Mouse (Mus musculus) limb, embryonic 15.5 days (tissue): ENCODE data around the gene Acap1. TPM values are rescaled to one million over a fixed set of nuclear protein-coding genes. Genes with fewer than 3 reads are reported as not detected.

Experiments
- ATAC-seq: fragments of 200-750 bp; cut with Nextera tagmentation; 2 replicates; pipeline ENCODE4 v1.8.0; 2017; ENCODE audit warnings: low read depth, moderate TSS enrichment; ENCODE audit not compliant: insufficient number of reproducible peaks, low FRiP score, low TSS enrichment
- H3K27ac ChIP-seq: fragments of 300-500 bp; sonication (generic); 2 replicates; pipeline ENCODE4 v1.5.1; 2015; ENCODE audit warnings: moderate library complexity, mild to moderate bottlenecking, inconsistent platforms
- H3K27me3 ChIP-seq: fragments of 300-500 bp; sonication (generic); 2 replicates; pipeline ENCODE4 v1.6.1; 2015; ENCODE audit warnings: inconsistent platforms
- H3K36me3 ChIP-seq: fragments of 300-500 bp; sonication (generic); 2 replicates; pipeline ENCODE4 v1.6.1; 2015; ENCODE audit warnings: inconsistent platforms
- H3K4me1 ChIP-seq: fragments of 300-500 bp; sonication (generic); 2 replicates; pipeline ENCODE4 v1.6.1; 2015; ENCODE audit warnings: inconsistent platforms
- H3K4me2 ChIP-seq: fragments of 300-500 bp; sonication (generic); 2 replicates; pipeline ENCODE4 v1.6.1; 2015; ENCODE audit warnings: mild to moderate bottlenecking, inconsistent platforms
- H3K4me3 ChIP-seq: fragments of 300-500 bp; sonication (generic); 2 replicates; pipeline ENCODE4 v1.5.1; 2015; ENCODE audit warnings: mild to moderate bottlenecking, inconsistent platforms
- H3K9ac ChIP-seq: fragments of 300-500 bp; sonication (generic); 2 replicates; pipeline ENCODE4 v1.6.1; 2015; ENCODE audit warnings: inconsistent platforms
- H3K9me3 ChIP-seq: fragments of 300-500 bp; sonication (generic); 2 replicates; pipeline ENCODE4 v1.6.1; 2016; ENCODE audit warnings: inconsistent platforms
- WGBS: fragments of 180-500 bp; shearing (Covaris S2); methylation state at CpG from one replicate; pipeline ENCODE4 v1.1.7; 2015; 5-methylcytosine and 5-hydroxymethylcytosine counted together
- microRNA-seq: library from miRNA; unstranded; fragments of <30 nt; microRNA quantifications from one replicate; pipeline ENCODE4, GENCODE M21; 2016
- polyA plus RNA-seq: library from polyadenylated mRNA; unstranded; fragments of >200 nt; fragmentation: Nextera tagmentation; extraction: Ambion mirVana; gene quantifications from 2 replicates; pipeline ENCODE4 v1.2.1, GENCODE M21; 2015

Acap1 gene
- polyA plus RNA-seq, 1 experiment from 2014 or later = 2.7 TPM

DNA sequence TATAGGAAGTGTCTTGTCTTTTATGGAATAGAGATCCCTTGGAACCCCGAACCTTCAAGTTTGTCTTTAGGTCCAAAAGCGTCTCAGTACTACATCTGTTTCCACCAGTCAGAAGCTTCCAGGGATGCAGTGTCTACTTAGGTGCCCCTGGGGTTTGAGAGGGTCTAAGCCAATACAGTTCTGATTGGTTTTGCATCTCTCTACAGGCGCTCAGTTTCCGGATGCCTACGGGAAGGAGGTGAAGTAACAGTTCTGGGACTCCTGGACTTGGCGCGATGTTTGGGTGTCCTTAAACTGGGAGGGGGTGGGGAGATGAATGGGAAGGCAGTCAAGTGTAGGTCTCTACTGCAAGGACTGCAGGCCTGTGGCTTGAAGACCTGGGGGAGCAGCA, 56.6 kb downstream of the Acap1 start:
- H3K4me2 ChIP-seq = peak overlapping the region; percentile 89
- peak overlapping the region; percentile 62 for H3K9ac ChIP-seq
- H3K36me3 ChIP-seq = no peaks in the 10 kb centered on the region; the same call in 1 of the 2 replicates
- no peaks in the 10 kb centered on the region for H3K9me3 ChIP-seq
- no peaks in the 10 kb centered on the region for H3K27me3 ChIP-seq
- peak overlapping the region; percentile 70 for H3K4me3 ChIP-seq
- H3K4me1 ChIP-seq = peaks cover 40% of the 10 kb centered on the region
- peak overlapping the region; percentile 94 for H3K27ac ChIP-seq
- ATAC-seq = no peak
- 2% methylated on average over 7 of the region's 7 CpGs for WGBS

DNA sequence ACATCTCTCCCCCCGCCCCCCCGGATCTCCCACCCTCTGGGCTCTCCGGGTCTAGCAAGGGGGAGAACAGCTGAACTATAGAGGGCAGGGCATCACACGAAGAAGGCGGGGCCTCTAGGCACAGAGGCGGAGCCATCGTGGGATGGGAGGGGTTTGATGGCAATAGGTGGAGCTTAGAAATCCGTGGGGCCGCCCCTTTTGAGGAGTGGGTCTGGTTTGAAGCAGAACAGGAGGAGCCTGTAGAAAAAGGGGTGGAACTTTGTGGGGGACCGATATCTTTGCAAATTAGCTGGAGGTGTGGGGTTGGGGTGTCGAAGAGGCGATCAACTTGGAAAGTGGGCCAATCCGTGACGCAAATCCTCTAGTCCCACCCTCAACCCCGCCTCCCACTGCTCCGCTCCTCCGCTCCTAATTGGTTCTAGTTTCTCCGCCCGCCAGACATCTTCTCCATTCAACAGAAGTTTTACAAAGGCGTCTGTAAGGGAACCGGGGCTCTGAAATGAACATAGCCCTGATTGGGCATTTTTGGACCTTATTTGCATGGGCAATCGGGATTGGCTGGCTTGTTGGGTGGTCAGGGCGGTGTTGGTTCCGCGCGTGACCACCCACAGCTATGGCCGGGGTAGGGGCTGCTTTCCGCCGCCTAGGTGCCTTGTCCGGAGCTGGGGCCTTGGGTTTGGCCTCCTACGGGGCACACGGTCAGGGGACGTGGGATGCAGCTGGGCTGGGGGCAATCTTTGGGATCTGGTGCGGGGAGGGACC, 57.2 kb downstream of the Acap1 start, which contains the start of gene Tmem256:
Gene Tmem256, plus strand, starts transcription at position 563 of the 762 bp plus-strand sequence.
- peak; percentile 91 for ATAC-seq
- Histone ChIP-seq H3K4me2 (peak within 1 kb of the TSS; percentile 89), H3K9me3 (no peaks in the 10 kb centered on the region), H3K4me1 (peaks cover 43% of the 10 kb centered on the region), H3K27me3 (no peaks in the 10 kb centered on the region), H3K9ac (peak within 1 kb of the TSS; percentile 68), H3K27ac (peak within 1 kb of the TSS; percentile 94), H3K4me3 (peak within 1 kb of the TSS; percentile 70), H3K36me3 (no peaks in the 10 kb centered on the region; the same call in 1 of the 2 replicates)
- WGBS = under 1% methylated on average over 34 of the region's 34 CpGs

- 0% methylated on average over 32 of the region's 32 CpGs for WGBS
- Histone ChIP-seq H3K4me2 (peak within 1 kb of the TSS; percentile 89), H3K27me3 (no peaks in the 10 kb centered on the region), H3K9me3 (no peaks in the 10 kb centered on the region), H3K4me3 (peak within 1 kb of the TSS; percentile 70), H3K9ac (peak within 1 kb of the TSS; percentile 68), H3K4me1 (peaks cover 43% of the 10 kb centered on the region), H3K27ac (peak within 1 kb of the TSS; percentile 94), H3K36me3 (peaks cover 2% of the 10 kb centered on the region)
- no peak; the same call in 1 of the 2 replicates for ATAC-seq
Observed at GRCm38 (mm10) chr11:69837604-69837951, 57.8 kb downstream of the Acap1 start, which contains the start of gene Nlgn2. Gene Nlgn2, minus strand, starts transcription at chr11:69837784.

GRCm38 (mm10) chr11:69836703-69837576, 58.4 kb downstream of the Acap1 start:
- peaks cover 6% of the 10 kb centered on the region for H3K36me3 ChIP-seq
- WGBS = under 1% methylated on average over 52 of the region's 52 CpGs
- H3K4me2 ChIP-seq = peak overlapping the region; percentile 89
- H3K27ac ChIP-seq = peak overlapping the region; percentile 94
- H3K4me1 ChIP-seq = peaks cover 43% of the 10 kb centered on the region
- no peaks in the 10 kb centered on the region for H3K9me3 ChIP-seq
- no peak for ATAC-seq
- H3K27me3 ChIP-seq = no peaks in the 10 kb centered on the region
- peak overlapping the region; percentile 70 for H3K4me3 ChIP-seq
- H3K9ac ChIP-seq = peak overlapping the region; percentile 68

DNA sequence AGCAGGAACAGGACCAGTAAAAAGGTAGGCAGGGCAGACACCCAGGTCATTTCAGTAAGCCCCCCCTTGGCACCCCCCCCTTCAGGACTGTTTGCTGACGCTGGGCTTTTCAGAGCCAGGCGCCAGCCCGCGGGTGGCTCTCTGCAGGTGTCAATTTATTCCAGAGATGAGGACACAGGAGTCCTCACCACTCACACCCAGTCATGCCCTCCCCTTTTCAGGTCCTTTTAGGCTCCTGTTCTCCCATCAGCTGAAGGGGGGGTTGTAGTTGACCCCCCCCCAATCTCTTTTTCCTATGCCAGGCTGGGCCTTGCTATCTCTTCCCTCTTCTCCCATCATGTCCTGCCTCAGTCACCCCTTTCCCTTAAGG, 59.4 kb downstream of the Acap1 start:
- H3K4me1 ChIP-seq = peaks cover 43% of the 10 kb centered on the region
- no peak overlapping the region for H3K27ac ChIP-seq
- peaks cover 12% of the 10 kb centered on the region for H3K36me3 ChIP-seq
- H3K9me3 ChIP-seq = no peaks in the 10 kb centered on the region
- H3K27me3 ChIP-seq = no peaks in the 10 kb centered on the region
- H3K9ac ChIP-seq = 0 out of 2 replicates have a peak overlapping the region, but pooled peaks have one; percentile 4
- ATAC-seq = no peak
- H3K4me3 ChIP-seq = peak overlapping the region; percentile 70
- 11% methylated on average over 4 of the region's 4 CpGs for WGBS
- peak overlapping the region; percentile 89 for H3K4me2 ChIP-seq

- peak overlapping the region; percentile 4; the same call in 1 of the 2 replicates for H3K9ac ChIP-seq
- peak overlapping the region; percentile 89 for H3K4me2 ChIP-seq
- H3K27ac ChIP-seq = no peak overlapping the region
- peaks cover 43% of the 10 kb centered on the region for H3K4me1 ChIP-seq
- H3K36me3 ChIP-seq = peaks cover 12% of the 10 kb centered on the region
- no peaks in the 10 kb centered on the region for H3K9me3 ChIP-seq
- no peaks in the 10 kb centered on the region for H3K27me3 ChIP-seq
- no peak for ATAC-seq
- 18% methylated on average over 9 of the region's 9 CpGs for WGBS
- H3K4me3 ChIP-seq = peak overlapping the region; percentile 70
Observed at GRCm38 (mm10) chr11:69835326-69835965, 59.9 kb downstream of the Acap1 start.

- Histone ChIP-seq H3K4me2 (peak overlapping the region; percentile 89), H3K27me3 (no peaks in the 10 kb centered on the region), H3K9ac (peak overlapping the region; percentile 50; the same call in 1 of the 2 replicates), H3K4me1 (peaks cover 40% of the 10 kb centered on the region), H3K4me3 (peak overlapping the region; percentile 45), H3K9me3 (no peaks in the 10 kb centered on the region), H3K36me3 (peaks cover 16% of the 10 kb centered on the region), H3K27ac (peak overlapping the region; percentile 11; the same call in 1 of the 2 replicates)
- WGBS = 9% methylated on average over 28 of the region's 48 CpGs
- ATAC-seq = no peak
Observed at GRCm38 (mm10) chr11:69834001-69834549, 61.3 kb downstream of the Acap1 start.

DNA sequence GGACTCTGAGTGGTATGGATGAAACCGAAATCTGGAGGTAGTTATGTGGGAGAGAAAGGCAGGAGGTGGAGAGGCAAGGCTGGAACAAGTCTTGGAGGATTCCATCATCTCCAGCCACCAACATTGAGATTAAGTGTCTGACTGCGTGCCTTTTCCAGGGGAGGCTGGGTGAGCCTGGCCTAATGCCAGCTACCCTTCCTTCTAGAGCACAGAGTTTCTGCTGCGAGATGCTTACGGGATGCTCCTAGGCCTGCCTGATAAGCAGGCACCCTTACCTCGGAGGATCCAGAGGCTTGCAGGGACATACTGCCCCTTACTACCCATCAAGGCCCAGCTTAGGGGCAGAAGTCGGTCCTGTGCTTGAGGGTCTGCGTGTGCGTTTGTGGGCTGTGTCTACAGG, 61.8 kb downstream of the Acap1 start:
- no peaks in the 10 kb centered on the region for H3K27me3 ChIP-seq
- H3K4me1 ChIP-seq = peaks cover 37% of the 10 kb centered on the region
- H3K4me3 ChIP-seq = peak overlapping the region; percentile 45
- WGBS = 54% methylated on average over 8 of the region's 8 CpGs
- H3K9ac ChIP-seq = peak overlapping the region; percentile 50; the same call in 1 of the 2 replicates
- H3K4me2 ChIP-seq = peak overlapping the region; percentile 89
- ATAC-seq = no peak
- H3K27ac ChIP-seq = no peak overlapping the region
- peaks cover 20% of the 10 kb centered on the region for H3K36me3 ChIP-seq
- no peaks in the 10 kb centered on the region for H3K9me3 ChIP-seq

Small RNAs within 50 kb of the gene (microRNA-seq; reads per million reads assigned to microRNA genes)
- not detected for gene Mir6924

Other genes with a start within 250 kb of the Acap1 start
- 3.2 and 4.8 TPM in 2 replicates for gene Sox15, start 240.2 kb downstream of the Acap1 start, polyA plus RNA-seq
- 58.9 and 63.9 TPM in 2 replicates for gene Mpdu1, start 232.9 kb downstream of the Acap1 start, polyA plus RNA-seq
- gene Cd68, start 229.4 kb downstream of the Acap1 start, polyA plus RNA-seq = 18.2 and 24.1 TPM in 2 replicates
- 443 and 469 TPM in 2 replicates for gene Eif4a1, start 223.1 kb downstream of the Acap1 start, polyA plus RNA-seq
- 87.5 and 87.9 TPM in 2 replicates for gene Senp3, start 213.5 kb downstream of the Acap1 start, polyA plus RNA-seq
- gene Tnfsf13, start 209.8 kb downstream of the Acap1 start, polyA plus RNA-seq = 0.73 and 0.87 TPM in 2 replicates
- gene Tnfsf12, start 199.7 kb downstream of the Acap1 start, polyA plus RNA-seq = 10.8 and 12.9 TPM in 2 replicates
- 4.8 and 5.7 TPM in 2 replicates for gene Tnfsfm13, start 199.4 kb downstream of the Acap1 start, polyA plus RNA-seq
- 20.0 and 20.9 TPM in 2 replicates for gene Polr2a, start 136.9 kb downstream of the Acap1 start, polyA plus RNA-seq
- 0.09 and 0.15 TPM in 2 replicates for gene Slc35g3, start 133.6 kb downstream of the Acap1 start, polyA plus RNA-seq
- 5.1 and 5.4 TPM in 2 replicates for gene Zbtb4, start 129.6 kb downstream of the Acap1 start, polyA plus RNA-seq
- gene Chrnb1, start 99.6 kb downstream of the Acap1 start, polyA plus RNA-seq = 18.6 and 30.0 TPM in 2 replicates
- 3.4 and 3.9 TPM in 2 replicates for gene Fgf11, start 93.7 kb downstream of the Acap1 start, polyA plus RNA-seq
- 8.1 and 8.9 TPM in 2 replicates for gene Tmem102, start 89.9 kb downstream of the Acap1 start, polyA plus RNA-seq
- gene Gm39566, start 80.2 kb downstream of the Acap1 start, polyA plus RNA-seq = not detected in 2 replicates
- not detected in 2 replicates for gene Spem2, start 77.1 kb downstream of the Acap1 start, polyA plus RNA-seq
- gene Spem1, start 73.4 kb downstream of the Acap1 start, polyA plus RNA-seq = 0.28 TPM in 1 of 2 replicates, not detected in the other
- gene Nlgn2, start 57.8 kb downstream of the Acap1 start, polyA plus RNA-seq = 7.6 and 8.7 TPM in 2 replicates
- 325 and 365 TPM in 2 replicates for gene Tmem256, start 57.0 kb downstream of the Acap1 start, polyA plus RNA-seq
- 132 and 134 TPM in 2 replicates for gene Plscr3, start 49.2 kb downstream of the Acap1 start, polyA plus RNA-seq
- gene Tnk1, start 36.8 kb downstream of the Acap1 start, polyA plus RNA-seq = 4.1 and 5.0 TPM in 2 replicates
- 0.31 and 0.73 TPM in 2 replicates for gene Tmem95, start 17.5 kb downstream of the Acap1 start, polyA plus RNA-seq
- gene Kctd11, start 14.1 kb downstream of the Acap1 start, polyA plus RNA-seq = 20.5 TPM in 2 replicates
- 7.6 and 8.4 TPM in 2 replicates for gene 2810408A11Rik, start 5.4 kb upstream of the Acap1 start, polyA plus RNA-seq
- gene Neurl4, start 5.5 kb upstream of the Acap1 start, polyA plus RNA-seq = 7.1 and 7.3 TPM in 2 replicates
- 71.5 and 77.1 TPM in 2 replicates for gene Gps2, start 18.3 kb upstream of the Acap1 start, polyA plus RNA-seq
- 1,601 and 1,681 TPM in 2 replicates for gene Eif5a, start 26.4 kb upstream of the Acap1 start, polyA plus RNA-seq
- 3.6 and 4.6 TPM in 2 replicates for gene Ybx2, start 40.3 kb upstream of the Acap1 start, polyA plus RNA-seq
- gene Slc2a4, start 52.6 kb upstream of the Acap1 start, polyA plus RNA-seq = 23.0 and 23.5 TPM in 2 replicates
- 8.1 and 13.1 TPM in 2 replicates for gene Cldn7, start 69.2 kb upstream of the Acap1 start, polyA plus RNA-seq
- gene Ctdnep1, start 85.6 kb upstream of the Acap1 start, polyA plus RNA-seq = 24.6 and 32.0 TPM in 2 replicates
- gene Elp5, start 87.0 kb upstream of the Acap1 start, polyA plus RNA-seq = 111 and 119 TPM in 2 replicates
- gene Gabarap, start 95.6 kb upstream of the Acap1 start, polyA plus RNA-seq = 545 and 568 TPM in 2 replicates
- gene Phf23, start 100.2 kb upstream of the Acap1 start, polyA plus RNA-seq = 72.2 and 81.6 TPM in 2 replicates
- 42.2 and 43.1 TPM in 2 replicates for gene Dvl2, start 105.1 kb upstream of the Acap1 start, polyA plus RNA-seq
- 92.2 and 100 TPM in 2 replicates for gene Acadvl, start 119.9 kb upstream of the Acap1 start, polyA plus RNA-seq
- gene Dlg4, start 121.4 kb upstream of the Acap1 start, polyA plus RNA-seq = 9.6 and 10.7 TPM in 2 replicates
- 0.93 and 1.1 TPM in 2 replicates for gene Asgr1, start 158.5 kb upstream of the Acap1 start, polyA plus RNA-seq
- gene Asgr2, start 197.1 kb upstream of the Acap1 start, polyA plus RNA-seq = 0.54 and 0.83 TPM in 2 replicates
- 1.2 and 1.6 TPM in 2 replicates for gene Mgl2, start 234.8 kb upstream of the Acap1 start, polyA plus RNA-seq